Mouse (Mus musculus) gastrocnemius, adult 18-20 months (tissue): ENCODE measurements at regions not wholly inside any gene's neighbourhood (a gene's known extent, or its start where the extent isn't known, plus 50 kb on each side); places are given as distances from the start of the nearest gene placed in this dataset.

Source experiments
- DNase-seq: peaks from one replicate; pipeline ENCODE4 v3.0.0; 2021; ENCODE audit warnings: low spot score

DNA sequence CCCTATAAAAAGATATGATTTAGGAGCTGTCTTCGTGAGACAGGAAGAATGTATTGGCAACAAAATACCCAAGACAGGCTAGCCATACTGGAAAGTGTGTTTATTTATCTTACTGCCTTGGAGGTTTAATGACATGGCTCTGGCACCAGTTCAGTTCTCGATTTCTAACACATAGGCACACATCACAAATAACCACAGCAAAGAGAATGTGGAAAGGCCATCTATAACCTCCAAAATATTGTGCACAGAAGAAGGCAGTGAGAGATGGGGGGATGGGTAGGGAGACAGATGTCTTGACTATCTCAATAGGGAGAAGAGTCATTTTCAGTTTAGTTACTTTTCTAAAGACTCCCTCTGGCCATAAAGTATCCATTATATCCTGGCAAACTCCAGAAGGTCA, 90.5 kb downstream of the Minar1 start:
- no peak for DNase-seq

GRCm38 (mm10) chr9:89524137-89524536, 98.8 kb downstream of the Minar1 start:
- DNase-seq: no peak

- DNase-seq: no peak
Observed at GRCm38 (mm10) chr9:89523705-89524104, 99.2 kb downstream of the Minar1 start.

- DNase-seq: no peak
Observed at GRCm38 (mm10) chr9:89508407-89509101, 114.4 kb downstream of the Minar1 start.

DNA sequence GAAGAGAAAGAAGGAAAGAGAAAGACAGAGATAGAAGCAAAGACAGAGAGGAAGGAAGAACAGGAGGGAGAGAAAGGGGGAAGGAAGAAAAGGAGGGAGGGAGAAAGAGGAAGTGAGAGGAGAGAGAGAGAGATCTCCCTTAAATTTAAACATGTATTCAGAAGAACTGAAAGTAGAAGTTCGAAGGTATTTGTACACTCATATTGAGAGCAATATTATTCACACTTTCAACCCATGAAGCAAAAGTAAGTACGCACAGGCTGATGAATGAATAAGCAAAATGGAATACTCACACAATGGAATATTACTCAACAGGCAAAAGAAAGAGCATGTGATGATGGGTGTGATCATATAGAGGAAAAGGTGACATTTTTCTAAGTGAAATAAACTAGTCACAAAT, 120.8 kb downstream of the Minar1 start:
- no peak for DNase-seq

- DNase-seq: no peak
Observed at GRCm38 (mm10) chr9:89497399-89497749, 125.6 kb downstream of the Minar1 start.

DNA sequence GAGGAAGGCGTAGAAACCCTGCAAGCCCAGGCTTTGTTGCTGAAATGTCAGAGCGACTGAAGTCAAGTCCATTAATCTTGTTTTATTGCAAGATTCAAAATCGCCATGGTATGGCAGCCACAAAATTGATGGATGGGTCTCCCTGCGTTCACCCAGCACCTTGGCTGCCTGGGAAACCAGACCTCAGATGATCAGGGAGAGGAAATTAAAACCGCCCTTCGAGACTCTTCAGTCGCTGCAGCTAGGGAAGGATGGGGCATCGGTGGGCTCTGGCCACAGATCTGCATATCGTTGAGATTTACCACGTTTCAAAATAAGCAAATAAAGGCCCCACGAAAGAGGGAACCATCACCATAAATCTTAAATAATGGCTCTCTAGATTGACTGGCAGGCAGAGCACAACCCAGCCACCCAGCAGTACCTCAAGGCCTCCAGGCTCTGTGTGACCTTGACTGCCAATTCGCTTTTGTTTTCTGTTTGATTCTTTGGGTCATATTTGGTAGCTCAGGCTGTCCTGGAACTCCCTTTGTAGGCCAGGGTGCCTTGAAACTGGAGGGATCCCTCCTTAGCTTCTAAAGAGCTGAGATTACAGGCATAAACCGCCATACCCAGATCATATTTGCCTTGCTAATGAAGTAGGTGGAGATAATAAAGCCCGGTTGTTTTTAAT, 126.1 kb downstream of the Minar1 start:
- no peak for DNase-seq

- DNase-seq: no peak
Observed at GRCm38 (mm10) chr9:89487601-89488000, 135.3 kb downstream of the Minar1 start.

DNA sequence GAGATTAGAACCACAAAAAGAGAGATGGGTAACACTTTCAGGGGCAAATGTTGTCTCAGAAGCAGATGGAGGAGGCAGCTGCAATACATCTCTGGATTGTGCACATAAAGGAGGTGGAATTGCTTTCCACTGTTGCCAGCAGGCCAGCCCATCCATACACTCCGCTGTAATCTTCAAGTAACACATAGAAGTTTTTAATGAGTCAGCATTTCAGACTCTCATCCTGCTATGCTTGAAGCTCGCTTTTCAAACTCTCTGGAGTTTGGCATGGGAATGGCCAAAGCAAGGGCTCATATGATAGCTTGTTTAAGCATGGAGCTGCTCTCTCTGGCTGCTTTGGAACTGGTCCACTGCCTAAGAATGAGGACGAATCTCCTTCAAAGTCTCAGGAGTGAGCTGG, 143.5 kb downstream of the Minar1 start:
- DNase-seq: no peak

DNA sequence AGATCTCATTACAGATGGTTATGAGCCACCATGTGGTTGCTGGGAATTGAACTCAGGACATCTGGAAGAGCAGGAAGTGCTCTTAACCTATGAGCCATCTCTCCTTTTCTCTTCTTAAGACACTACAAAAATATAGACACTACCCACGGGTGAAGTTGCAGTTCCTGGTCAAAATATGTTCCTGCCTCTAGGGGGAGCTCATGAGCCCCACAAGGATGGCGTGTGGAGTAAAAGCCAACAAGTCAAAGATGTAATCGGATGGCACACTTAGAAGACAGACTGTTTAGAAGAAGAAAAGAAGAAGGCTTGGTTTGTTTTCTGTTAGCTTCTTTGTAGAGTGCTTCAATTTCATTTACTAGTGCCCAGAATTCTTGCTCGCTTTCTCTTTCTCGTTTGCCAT, 161.7 kb downstream of the Minar1 start:
- peak; percentile 4 for DNase-seq

DNA sequence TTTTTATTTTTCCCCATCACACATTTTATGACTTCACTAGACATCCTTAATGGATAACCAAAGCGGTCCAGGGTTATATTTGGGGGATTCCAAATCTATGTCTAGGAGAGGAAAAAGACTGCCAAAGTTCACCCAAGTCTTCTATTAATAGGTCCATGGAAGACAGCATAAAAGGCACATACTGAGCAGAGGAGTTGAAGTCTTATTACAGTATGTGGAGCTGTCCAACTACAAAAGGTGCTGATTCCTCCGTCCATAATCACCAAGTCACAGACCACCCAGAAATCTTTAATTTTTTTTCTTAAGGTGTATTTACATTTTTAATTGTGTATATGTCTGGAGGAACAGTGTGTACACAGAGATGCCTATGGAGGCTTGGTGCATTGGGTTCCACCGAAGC, 166.3 kb downstream of the Minar1 start:
- DNase-seq: no peak

DNA sequence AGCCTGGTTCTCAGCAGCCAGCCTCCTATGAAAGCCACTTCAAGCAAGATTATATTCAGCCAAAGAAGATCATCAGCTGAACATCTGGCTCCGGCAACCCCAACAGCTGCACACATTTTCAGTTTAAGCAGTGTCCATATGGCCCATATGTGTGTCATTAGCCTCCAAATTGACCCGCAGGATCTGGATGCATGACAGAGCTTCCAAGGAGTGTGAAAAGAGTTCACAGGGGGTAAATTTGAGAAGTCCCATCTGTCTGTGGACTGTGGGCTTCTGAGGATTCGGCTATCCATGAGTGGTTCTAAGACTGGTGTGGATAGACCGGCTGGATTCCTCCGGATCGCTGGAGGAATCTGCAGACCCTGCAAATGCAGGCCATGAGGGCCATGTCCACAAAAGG, 173.3 kb downstream of the Minar1 start:
- no peak for DNase-seq
